Mouse (Mus musculus) forebrain, embryonic 10.5 days (tissue): ENCODE measurements at regions not wholly inside any gene's neighbourhood (a gene's known extent, or its start where the extent isn't known, plus 50 kb on each side); places are given as distances from the start of the nearest gene placed in this dataset.
A peak's percentile ranks its signal among the peaks of the same experiment; 100 is the strongest.

Source experiments
- DNase-seq: peaks from one replicate; pipeline ENCODE4 v3.0.0-alpha.2; 2017; ENCODE audit warnings: low spot score; ENCODE audit errors: extremely low spot score
- H3K27ac ChIP-seq: fragments of 300-500 bp; sonication (generic); 2 replicates; pipeline ENCODE4 v1.5.1; 2016; ENCODE audit warnings: mild to moderate bottlenecking
- H3K27me3 ChIP-seq: fragments of 300-500 bp; sonication (generic); 2 replicates; pipeline ENCODE4 v1.6.1; 2016; ENCODE audit warnings: mild to moderate bottlenecking; ENCODE audit not compliant: poor library complexity, severe bottlenecking
- H3K36me3 ChIP-seq: fragments of 300-500 bp; sonication (generic); replicated peaks from 2 replicates; pipeline ENCODE4 v1.6.1; 2016; ENCODE audit warnings: mild to moderate bottlenecking, moderate library complexity
- H3K4me1 ChIP-seq: fragments of 300-500 bp; sonication (generic); 2 replicates; pipeline ENCODE4 v1.6.1; 2016
- H3K4me3 ChIP-seq: fragments of 300-500 bp; sonication (generic); 2 replicates; pipeline ENCODE4 v1.5.1; 2016; ENCODE audit warnings: mild to moderate bottlenecking, moderate library complexity
- H3K9me3 ChIP-seq: fragments of 300-500 bp; sonication (generic); 2 replicates; pipeline ENCODE4 v1.6.1; 2016; ENCODE audit warnings: mild to moderate bottlenecking, moderate library complexity
- WGBS: fragments of 180-500 bp; shearing (Covaris S2); methylation state at CpG from one replicate; pipeline ENCODE4 v1.1.7; 2016; 5-methylcytosine and 5-hydroxymethylcytosine counted together

GRCm38 (mm10) chr6:25471721-25472120, 218.8 kb downstream of the Gpr37 start:
- Histone ChIP-seq H3K9me3 (no peaks in the 10 kb centered on the region), H3K27ac (no peak overlapping the region), H3K27me3 (no peaks in the 10 kb centered on the region), H3K36me3 (no peaks in the 10 kb centered on the region), H3K4me3 (no peak overlapping the region), H3K4me1 (peaks cover 7% of the 10 kb centered on the region; the same call in 1 of the 2 replicates)
- no peak for DNase-seq
- 55% methylated on average over 4 of the region's 4 CpGs for WGBS

DNA sequence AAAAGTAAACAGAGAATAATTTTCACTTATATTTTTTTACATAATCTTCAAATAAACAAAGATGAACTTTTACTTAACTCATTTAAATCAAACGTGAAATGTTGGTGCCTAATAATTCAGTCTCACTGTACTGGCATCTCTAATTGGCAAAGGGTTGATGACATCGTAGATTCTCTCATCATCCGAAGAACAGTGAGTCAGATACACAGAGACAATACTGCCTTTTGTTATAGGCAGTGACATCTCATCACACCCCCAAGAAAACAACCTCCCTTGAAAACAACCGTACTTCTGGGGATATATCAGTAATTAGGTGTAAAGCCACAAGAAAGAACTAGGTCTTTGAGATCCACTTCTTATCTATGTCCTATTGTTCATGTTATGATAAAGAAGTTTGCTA, 227.5 kb downstream of the Gpr37 start:
- Histone ChIP-seq H3K36me3 (no peaks in the 10 kb centered on the region), H3K9me3 (no peaks in the 10 kb centered on the region), H3K27me3 (no peaks in the 10 kb centered on the region), H3K4me1 (no peaks in the 10 kb centered on the region), H3K27ac (no peak overlapping the region), H3K4me3 (no peak overlapping the region)
- DNase-seq, result no peak
- WGBS, result 77% methylated on average over 4 of the region's 4 CpGs

DNA sequence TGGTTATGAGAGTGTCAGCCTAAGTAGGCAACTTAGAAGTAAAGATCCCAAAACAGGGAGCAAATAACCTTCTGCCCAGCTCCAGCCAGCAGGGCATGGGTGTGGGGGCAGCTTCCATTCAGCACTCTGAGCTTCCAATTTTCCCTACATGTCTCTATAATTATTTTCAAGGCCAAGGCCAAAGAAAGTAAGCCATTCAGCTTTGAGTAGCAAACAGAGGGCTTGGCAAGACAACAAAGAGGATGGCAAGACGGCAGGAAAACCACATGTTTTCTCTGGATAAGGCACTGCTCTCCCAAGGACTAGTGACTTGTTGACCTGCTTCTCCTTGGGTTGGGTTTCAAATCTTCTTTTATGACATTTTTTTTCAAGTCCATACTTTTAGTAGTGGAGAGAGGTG, 240.1 kb downstream of the Gpr37 start:
- Histone ChIP-seq H3K4me3 (no peak overlapping the region), H3K36me3 (no peaks in the 10 kb centered on the region), H3K27me3 (no peaks in the 10 kb centered on the region), H3K4me1 (no peaks in the 10 kb centered on the region), H3K27ac (no peak overlapping the region), H3K9me3 (no peaks in the 10 kb centered on the region)
- no peak for DNase-seq
- WGBS, result 82% methylated on average over 1 of the region's 1 CpGs

DNA sequence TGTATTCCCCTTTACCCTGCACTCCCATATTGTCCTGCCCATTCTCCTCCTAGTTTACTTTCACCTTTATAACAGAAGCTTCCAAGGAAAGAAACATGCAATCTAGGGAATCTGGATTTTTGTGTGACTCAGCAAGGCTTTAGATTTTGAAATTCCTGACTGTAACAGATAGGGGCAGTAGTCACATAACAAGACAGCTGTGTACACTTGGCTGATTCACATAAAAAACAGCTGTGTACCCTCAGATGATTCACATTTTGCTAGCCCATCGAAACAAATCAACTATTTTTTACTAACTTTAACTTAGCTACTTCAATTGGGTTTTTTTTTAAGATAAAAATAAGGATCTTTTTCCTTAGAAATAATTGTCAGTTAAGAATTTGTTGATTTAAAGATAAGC, 240.6 kb downstream of the Gpr37 start:
- no peak for DNase-seq
- Histone ChIP-seq H3K36me3 (no peaks in the 10 kb centered on the region), H3K27ac (no peak overlapping the region), H3K4me3 (no peak overlapping the region), H3K4me1 (no peaks in the 10 kb centered on the region), H3K27me3 (no peaks in the 10 kb centered on the region), H3K9me3 (no peaks in the 10 kb centered on the region)
- 86% methylated on average over 1 of the region's 1 CpGs for WGBS

GRCm38 (mm10) chr6:25445351-25445940, 245.1 kb downstream of the Gpr37 start:
- H3K4me3 ChIP-seq, result no peak overlapping the region
- H3K27ac ChIP-seq, result no peak overlapping the region
- no peaks in the 10 kb centered on the region for H3K9me3 ChIP-seq
- WGBS, result 77% methylated on average over 1 of the region's 1 CpGs
- DNase-seq, result no peak
- no peaks in the 10 kb centered on the region for H3K27me3 ChIP-seq
- H3K36me3 ChIP-seq, result no peaks in the 10 kb centered on the region
- no peaks in the 10 kb centered on the region for H3K4me1 ChIP-seq

DNA sequence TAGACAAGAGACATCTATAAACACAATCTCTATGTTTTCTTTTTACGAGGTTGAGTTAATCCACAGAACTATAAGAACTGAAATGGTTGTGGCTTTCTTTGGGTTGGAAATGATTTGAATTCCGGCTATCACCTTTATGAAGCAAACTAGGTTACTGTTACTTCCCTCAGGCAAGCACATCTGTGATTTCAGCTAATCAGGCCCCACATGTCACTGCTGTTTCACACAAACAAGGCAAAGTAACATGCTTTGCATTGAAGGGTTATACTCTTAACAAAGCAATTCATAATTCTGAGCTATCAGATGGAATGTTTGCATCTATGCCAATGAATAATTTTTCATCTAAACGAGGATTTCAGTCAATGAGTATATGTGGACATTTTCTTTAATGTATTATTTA, 246.4 kb downstream of the Gpr37 start:
- Histone ChIP-seq H3K4me3 (no peak overlapping the region), H3K9me3 (no peaks in the 10 kb centered on the region)
- WGBS, result 78% methylated on average over 3 of the region's 3 CpGs

GRCm38 (mm10) chr6:25443681-25444080, 246.8 kb downstream of the Gpr37 start:
- Histone ChIP-seq H3K9me3 (no peaks in the 10 kb centered on the region), H3K36me3 (no peaks in the 10 kb centered on the region), H3K27ac (no peak overlapping the region), H3K27me3 (no peaks in the 10 kb centered on the region), H3K4me1 (no peaks in the 10 kb centered on the region), H3K4me3 (no peak overlapping the region)
- WGBS, result 95% methylated on average over 1 of the region's 1 CpGs
- DNase-seq, result no peak

More for the DNA sequence above, 246.4 kb downstream of the Gpr37 start:
- no peaks in the 10 kb centered on the region for H3K36me3 ChIP-seq
- H3K27me3 ChIP-seq, result no peaks in the 10 kb centered on the region
- DNase-seq, result no peak
- H3K27ac ChIP-seq, result no peak overlapping the region
- H3K4me1 ChIP-seq, result no peaks in the 10 kb centered on the region

DNA sequence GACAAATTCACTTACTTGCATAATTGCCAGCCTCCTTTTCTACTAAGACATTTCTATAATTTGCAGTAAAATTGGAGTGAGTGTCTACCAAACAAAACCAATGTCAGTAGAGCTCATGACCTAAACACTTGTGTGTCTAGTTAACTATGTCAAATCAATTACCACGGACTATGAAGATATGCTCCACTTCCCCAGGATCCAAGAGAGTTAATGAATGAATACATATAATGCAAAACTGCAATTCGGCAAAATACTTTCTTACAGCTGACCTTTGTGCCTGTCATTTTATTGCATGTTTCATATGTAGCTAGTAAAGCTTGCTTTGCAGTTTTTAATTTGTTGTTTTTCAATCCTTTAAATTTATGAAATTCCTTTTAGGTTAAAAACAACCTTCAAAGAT, 248.4 kb downstream of the Gpr37 start:
- no peak for DNase-seq
- no peak overlapping the region for H3K4me3 ChIP-seq
- H3K9me3 ChIP-seq, result no peaks in the 10 kb centered on the region
- H3K4me1 ChIP-seq, result peaks cover 8% of the 10 kb centered on the region
- WGBS, result 75% methylated on average over 2 of the region's 2 CpGs
- H3K27me3 ChIP-seq, result no peaks in the 10 kb centered on the region
- H3K27ac ChIP-seq, result no peak overlapping the region
- no peaks in the 10 kb centered on the region for H3K36me3 ChIP-seq

DNA sequence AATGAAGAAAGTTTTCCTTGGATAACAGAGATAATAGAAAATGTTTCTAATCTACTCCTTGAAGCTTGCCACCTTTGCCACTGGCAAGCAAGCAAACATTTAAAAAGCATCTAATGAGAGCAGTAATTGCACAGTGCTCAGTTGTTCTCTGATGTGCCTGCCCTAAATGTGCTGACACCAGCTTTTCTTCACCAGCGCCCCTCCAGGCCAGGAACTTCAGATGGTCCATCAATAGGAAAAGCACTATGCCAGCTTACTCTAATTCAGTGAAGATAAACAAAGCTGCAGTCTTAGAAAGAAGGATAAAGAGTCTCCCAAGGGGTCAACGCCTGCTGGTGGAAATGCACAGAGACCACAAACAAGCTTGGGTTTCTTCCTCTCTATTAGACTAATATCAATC, 252.7 kb downstream of the Gpr37 start:
- DNase-seq, result peak; percentile 16
- no peaks in the 10 kb centered on the region for H3K27me3 ChIP-seq
- no peaks in the 10 kb centered on the region for H3K9me3 ChIP-seq
- H3K36me3 ChIP-seq, result no peaks in the 10 kb centered on the region
- WGBS, result 3% methylated on average over 2 of the region's 2 CpGs
- H3K4me3 ChIP-seq, result no peak overlapping the region
- H3K27ac ChIP-seq, result no peak overlapping the region
- peaks cover 8% of the 10 kb centered on the region for H3K4me1 ChIP-seq

- no peak for DNase-seq
- no peak overlapping the region for H3K4me3 ChIP-seq
- WGBS, result 93% methylated on average over 4 of the region's 4 CpGs
- no peaks in the 10 kb centered on the region for H3K27me3 ChIP-seq
- H3K4me1 ChIP-seq, result no peaks in the 10 kb centered on the region
- H3K36me3 ChIP-seq, result no peaks in the 10 kb centered on the region
- no peak overlapping the region for H3K27ac ChIP-seq
- no peaks in the 10 kb centered on the region for H3K9me3 ChIP-seq
These were observed 261.5 kb downstream of the Gpr37 start for GRCm38 (mm10) chr6:25429047-25429446.

DNA sequence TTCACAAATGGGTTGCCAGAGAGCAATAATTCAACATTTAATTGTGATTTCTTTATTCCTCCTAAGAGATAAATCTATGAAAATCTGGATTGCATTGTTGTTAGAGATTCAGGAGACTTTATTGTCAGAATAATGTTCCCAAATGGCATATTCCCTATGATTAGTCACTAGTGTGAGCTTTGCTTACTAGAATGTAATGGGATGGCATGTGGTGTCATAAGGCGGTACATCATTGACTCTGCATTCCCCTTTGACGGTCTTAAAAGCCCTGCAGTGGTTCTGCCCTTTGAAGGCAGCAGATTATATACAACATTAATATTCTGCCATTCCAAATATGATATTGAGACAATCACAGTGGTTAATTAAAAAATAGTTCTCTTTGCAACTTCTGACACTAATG, 271.7 kb downstream of the Gpr37 start:
- no peak overlapping the region for H3K27ac ChIP-seq
- H3K4me3 ChIP-seq, result no peak overlapping the region
- H3K4me1 ChIP-seq, result no peaks in the 10 kb centered on the region
- H3K27me3 ChIP-seq, result no peaks in the 10 kb centered on the region
- WGBS, result 89% methylated on average over 2 of the region's 2 CpGs
- no peaks in the 10 kb centered on the region for H3K9me3 ChIP-seq
- H3K36me3 ChIP-seq, result no peaks in the 10 kb centered on the region
- DNase-seq, result no peak

- Histone ChIP-seq H3K4me3 (no peak overlapping the region), H3K36me3 (no peaks in the 10 kb centered on the region), H3K27ac (no peak overlapping the region), H3K9me3 (no peaks in the 10 kb centered on the region), H3K27me3 (no peaks in the 10 kb centered on the region), H3K4me1 (no peaks in the 10 kb centered on the region)
- no peak for DNase-seq
- 75% methylated on average over 4 of the region's 4 CpGs for WGBS
These were observed 300.7 kb downstream of the Gpr37 start for GRCm38 (mm10) chr6:25389841-25390240.
